Mouse (Mus musculus) embryo, embryonic 11 days (tissue): ENCODE measurements around the gene Bpgm.
A peak's percentile ranks its signal among the peaks of the same experiment; 100 is the strongest.

Experiments used
- DNase-seq: peaks from one replicate; pipeline ENCODE4 v3.0.0-alpha.2; 2015

Bpgm gene

DNA sequence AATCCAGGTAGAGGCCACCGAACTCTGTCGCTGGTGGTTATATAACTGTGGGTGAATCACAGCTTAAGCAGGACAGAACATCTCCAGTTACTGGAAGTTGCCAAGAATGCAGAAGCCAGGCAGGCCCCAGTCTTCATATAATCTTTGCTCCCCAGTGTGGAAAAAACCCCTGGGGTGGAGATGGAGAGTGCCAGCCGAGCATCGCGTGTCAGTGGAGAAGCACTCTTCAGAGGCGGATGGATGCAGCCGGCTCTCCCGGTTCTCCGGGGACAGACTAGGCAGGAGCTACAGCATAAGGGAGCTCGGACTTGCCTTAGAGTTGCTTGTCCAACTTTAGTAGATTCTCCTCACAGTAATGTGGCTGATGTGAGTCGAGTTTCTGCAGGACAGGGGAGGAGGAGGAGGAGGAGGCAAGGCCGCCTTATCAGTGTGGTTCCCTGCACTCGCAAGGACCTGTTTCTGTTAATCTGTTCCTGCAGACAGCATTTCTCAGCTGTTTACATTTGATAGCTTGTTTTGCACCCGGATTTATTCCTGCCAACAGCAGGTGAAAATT lies 10.1 kb downstream of the Bpgm start:
- no peak for DNase-seq

DNA sequence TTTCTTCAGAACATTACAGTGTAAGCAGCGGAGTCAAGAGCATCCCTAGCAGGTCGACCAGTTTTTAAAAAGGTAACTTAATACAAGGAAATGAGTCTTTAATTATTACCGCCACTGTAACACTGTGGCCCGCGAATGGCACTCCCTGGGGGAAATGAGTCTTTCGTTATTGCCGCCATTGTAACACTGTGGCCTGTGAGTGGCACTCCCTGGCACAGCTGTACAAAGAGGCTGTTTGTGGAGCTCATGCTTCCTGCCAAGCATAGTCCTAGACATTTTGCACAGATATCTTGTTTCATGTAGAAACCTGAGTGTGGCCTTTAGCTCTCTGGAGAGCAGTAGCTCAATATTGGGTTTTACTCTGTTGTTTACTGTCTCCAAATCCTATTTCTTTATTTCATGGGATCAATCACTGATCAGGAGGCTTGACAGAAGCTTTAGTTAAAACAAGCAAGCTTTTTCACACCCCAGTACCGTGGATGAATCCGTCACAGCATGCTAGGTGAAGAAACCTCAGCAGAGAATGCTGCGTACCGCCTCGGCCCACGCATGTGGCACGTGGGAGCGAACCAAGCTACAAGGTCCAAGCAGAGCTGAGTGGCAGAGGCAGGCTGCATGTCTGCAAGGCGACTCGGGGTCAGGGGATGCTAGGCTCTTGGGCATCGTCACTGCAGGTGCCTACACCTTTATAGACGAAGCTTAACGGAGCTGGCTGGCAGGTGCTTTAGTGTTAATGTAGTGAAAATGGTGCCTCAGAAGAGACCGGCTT lies 17.5 kb downstream of the Bpgm start:
- no peak for DNase-seq

DNA sequence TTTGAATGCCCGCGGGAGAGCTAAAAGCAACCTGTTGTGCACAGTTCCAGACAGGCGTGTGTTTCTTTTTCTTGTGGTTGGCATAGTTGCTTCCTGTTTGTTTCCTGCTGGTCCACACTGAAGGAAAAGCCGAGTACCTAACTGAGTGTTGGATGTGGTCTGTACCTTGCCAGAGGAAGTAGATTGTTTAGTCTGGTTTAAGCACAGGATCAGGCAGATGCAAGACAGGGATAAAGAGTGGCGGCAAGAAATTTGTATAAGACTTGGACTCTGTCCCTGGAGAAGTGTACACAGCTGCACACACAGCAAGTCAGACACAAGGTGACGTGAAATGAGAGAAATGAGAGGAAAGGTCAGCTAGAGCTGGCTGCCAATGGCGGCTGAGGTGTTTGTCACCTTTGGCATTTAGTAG lies 19.1 kb downstream of the Bpgm start:
- DNase-seq = no peak

GRCm38 (mm10) chr6:34497991-34498625 lies 22.1 kb downstream of the Bpgm start:
- DNase-seq = no peak

DNA sequence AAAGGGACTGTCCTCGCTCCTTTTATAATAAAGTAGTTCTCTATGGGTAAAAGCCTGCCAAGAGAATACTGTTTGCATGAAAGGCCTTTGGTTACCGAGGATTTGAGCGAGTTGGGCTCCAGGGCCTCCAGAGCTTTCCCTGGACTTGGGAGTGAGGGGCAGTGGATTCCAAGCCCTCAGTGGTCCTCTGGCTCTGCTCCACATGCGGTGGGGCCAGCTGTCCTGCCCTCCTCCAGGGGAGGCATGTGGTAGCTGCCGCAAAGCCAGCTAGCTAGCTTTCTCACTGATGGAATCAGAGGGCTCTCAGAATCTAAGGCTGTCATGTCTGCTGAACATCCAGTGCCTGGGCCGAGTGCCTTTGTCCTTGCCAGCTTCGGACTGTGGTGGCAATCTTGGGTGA lies 26.3 kb downstream of the Bpgm start:
- DNase-seq = no peak

DNA sequence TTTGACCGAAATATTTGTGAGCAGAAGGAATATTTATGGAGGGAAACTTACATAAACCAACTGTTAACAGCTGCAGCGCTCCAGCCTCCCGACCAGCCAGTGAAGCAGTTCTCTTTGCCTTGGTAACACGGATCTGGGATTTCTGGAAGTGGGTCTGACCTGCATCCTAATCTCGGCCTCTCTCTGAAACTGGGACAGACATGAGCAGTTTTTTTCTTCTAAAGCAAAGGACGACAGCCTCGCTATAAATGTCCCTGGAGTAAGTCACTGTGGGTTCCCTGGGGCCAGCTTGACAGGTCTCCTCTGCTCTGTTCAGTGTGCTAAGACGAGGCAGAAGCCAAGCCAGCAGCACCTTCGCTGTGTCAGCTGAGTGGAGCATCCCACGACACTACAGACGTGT lies 29.9 kb downstream of the Bpgm start:
- DNase-seq = no peak

- no peak for DNase-seq
These were observed 31.6 kb downstream of the Bpgm start for GRCm38 (mm10) chr6:34507581-34507980.

GRCm38 (mm10) chr6:34508016-34508415 lies 32.0 kb downstream of the Bpgm start:
- DNase-seq = no peak

- DNase-seq = no peak
These were observed 34.3 kb downstream of the Bpgm start for GRCm38 (mm10) chr6:34510277-34510676.

DNA sequence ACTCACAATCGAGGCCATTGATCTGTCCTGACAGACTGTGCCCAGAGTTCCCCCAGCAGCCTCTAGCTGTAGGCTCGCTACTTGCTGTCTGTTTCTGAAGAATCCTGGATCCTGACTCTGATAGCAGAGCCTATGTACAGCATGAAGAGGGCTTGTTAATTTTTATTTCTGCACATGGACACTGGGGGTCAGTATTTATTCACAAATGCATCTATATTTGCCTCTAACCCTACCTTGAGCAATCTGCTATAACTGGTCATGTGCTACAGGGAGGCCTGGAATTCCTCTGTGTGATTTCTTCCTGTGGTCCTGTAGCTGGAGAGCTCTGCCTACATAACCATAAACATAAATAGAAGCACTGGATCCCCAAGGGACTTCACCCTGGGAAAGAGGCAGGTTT lies 35.4 kb downstream of the Bpgm start:
- peak; percentile 65 for DNase-seq

- no peak for DNase-seq
These were observed 36.7 kb downstream of the Bpgm start for GRCm38 (mm10) chr6:34512741-34513140.

- peak; percentile 47 for DNase-seq
These were observed 38.6 kb downstream of the Bpgm start for GRCm38 (mm10) chr6:34514655-34515054.

DNA sequence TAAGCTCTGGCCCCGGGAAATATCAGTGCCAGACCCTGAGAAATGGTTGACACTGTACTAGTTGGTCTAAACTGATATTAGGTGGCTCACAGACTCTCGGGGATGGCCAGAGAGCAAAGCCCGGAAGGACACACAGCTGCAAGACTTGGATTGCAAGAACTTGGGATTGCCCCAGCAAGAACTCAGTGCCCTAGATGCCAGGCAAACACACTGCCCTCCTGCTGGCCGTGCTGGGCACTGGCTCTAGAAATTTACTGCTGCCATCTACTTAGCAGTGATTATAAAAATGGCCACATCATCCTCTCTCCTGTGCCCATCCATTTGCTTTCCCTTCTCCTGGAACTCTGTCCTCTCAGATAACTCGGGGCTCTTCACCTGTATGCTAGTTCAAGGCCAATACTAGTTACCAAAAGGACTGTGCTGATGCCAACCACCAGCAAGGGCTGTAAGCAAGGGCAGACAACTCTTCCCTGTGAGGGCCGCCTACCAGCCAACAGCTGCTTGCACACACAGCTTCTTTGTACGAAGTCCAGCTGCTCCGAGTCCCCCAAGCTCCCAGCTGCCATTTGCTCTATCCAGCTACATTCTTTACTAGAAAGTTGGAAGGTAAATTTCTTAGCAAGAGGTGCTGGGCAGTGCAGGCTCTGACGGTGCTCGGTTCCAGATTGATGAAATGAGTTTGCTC lies 39.2 kb downstream of the Bpgm start:
- peak; percentile 28 for DNase-seq

- DNase-seq = no peak
These were observed 39.7 kb downstream of the Bpgm start for GRCm38 (mm10) chr6:34515783-34516099.

DNA sequence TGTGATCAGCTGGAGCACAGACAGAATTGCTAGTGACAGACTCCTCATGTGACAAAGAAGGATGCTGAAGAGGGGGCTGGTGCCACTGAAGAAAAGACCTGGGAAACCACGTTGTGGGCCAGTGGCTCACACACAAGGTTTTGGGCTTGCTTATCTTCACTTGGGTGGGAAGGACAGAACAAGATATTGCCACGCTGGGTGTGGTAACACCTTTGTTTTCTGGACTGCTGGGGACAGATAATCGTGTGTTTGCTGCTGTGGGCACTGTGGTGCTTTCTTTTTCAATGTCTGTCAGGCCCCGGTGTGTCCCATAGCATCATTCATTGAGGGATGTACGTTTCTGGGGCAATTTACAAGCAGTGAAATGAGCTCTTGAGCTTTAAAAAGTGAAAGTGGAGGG lies 41.7 kb downstream of the Bpgm start:
- no peak for DNase-seq

DNA sequence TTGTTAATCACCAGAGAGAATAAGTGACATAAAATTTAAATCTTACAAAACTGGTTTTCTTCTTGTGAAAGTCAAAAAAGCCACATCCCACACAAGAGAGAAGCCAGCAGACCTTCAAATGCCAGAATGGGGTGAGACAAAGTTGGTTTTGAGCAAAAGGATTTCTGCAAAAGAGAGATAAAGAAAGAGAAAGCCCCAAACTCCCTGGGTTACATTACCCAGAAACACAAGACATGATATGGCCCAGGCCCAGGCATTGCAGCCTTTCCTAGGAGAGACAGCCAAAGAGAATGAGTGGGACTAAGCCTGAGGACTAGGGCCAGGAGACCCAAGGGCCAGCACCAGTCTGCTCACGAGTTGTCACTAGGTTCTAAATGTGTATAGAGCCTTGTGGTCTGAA lies 43.1 kb downstream of the Bpgm start:
- DNase-seq = no peak

DNA sequence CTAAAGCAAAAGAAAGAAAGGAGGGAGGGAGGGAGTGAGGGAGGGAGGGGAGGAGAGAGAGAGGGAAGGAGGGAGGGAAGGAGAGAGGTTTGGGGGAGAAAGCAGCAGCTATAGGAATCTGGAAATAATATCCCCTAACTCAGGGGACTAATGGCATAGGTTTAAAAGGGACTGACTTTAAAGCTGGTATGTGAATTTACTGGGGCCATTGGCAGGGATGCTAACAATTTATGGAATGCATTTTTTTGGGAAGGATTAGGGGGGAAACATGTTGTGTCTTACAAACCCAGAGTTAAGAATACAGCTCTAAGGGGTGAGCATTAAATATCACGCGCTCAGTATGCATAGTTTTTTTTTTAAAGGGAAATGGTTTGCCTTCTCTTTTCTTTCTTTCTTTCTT lies 44.5 kb downstream of the Bpgm start:
- no peak for DNase-seq

- peak; percentile 70 for DNase-seq
These were observed 44.9 kb downstream of the Bpgm start for GRCm38 (mm10) chr6:34520912-34521311.

- DNase-seq = no peak
These were observed 47.5 kb downstream of the Bpgm start for GRCm38 (mm10) chr6:34523476-34523875.

- DNase-seq = no peak
These were observed 49.5 kb downstream of the Bpgm start for GRCm38 (mm10) chr6:34525499-34525924.

- no peak for DNase-seq
These were observed 49.9 kb downstream of the Bpgm start for GRCm38 (mm10) chr6:34525927-34526326.

GRCm38 (mm10) chr6:34526389-34526788 lies 50.4 kb downstream of the Bpgm start:
- no peak for DNase-seq

DNA sequence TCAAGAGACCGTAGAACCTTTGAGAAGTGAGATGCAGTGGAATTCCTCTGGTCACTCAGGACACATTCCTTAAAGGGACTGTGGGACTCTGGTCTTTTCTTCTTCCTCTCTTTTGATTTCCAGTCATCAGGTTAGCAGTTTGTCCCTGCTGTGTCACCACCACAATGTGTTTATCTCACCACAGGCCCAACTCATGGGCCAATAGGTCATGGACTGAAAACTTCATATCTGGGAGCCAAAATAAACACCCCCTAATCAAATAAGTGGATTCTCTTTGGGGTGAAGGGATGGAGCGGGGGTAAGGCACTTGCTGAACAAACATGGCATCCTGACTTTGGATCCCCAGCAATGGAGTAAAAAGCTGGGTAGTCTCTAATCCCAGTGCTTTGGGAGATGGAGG lies 52.1 kb downstream of the Bpgm start:
- DNase-seq = no peak

- no peak for DNase-seq
These were observed 54.0 kb downstream of the Bpgm start for GRCm38 (mm10) chr6:34529992-34530391.
